Mouse (Mus musculus): Measurements from ENCODE around the gene Papolb. TPM values are rescaled to one million over a fixed set of nuclear protein-coding genes. Genes with fewer than 3 reads are reported as not detected.

Papolb gene
- polyA plus RNA-seq, 1 experiment, result 0.14 TPM

DNA sequence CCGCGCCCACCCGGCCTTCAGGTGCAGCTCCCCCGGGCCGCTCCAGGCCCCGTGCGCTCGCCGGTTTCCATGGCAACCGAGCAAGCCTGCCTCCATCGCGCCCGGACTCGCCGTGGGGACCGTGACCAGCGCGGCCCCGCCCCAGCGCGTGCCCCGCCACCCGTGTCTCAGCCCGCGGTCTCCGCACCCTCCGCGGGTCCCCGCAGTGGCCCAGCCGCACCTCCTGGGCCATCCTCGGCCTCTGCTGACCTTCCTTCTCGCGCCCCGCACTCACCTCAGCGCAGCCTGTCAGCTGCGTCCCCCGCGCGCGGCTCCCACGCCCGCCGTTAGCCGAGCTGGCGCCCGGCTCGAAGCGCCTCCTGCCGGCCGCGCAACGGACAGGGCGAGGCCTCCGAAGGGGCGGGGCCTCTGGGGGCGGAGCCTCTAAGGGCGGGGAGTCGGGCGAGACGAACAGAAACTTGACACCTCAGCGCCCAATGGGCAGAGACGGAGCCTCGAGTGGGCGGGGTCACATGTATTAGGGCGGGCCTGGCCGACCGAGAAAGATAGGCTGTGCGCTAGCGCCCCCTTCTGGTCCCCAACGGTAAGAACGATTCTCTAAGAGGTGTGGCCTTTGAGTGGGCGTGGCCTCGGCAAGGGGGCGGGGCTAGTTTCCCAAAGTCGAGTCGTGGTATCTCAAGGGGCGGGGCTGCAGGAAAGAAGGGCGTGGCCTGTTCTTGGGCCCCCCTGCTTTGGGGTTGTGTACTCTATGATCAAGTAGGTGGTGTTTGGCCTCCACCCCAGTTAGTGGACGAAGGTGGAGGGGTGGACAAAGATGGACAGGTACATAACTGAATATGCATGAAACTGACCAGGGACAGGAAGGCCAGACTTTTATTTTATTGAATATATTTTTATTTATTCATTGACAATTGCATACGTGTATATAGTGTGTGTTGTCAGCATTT lies 21.1 kb upstream of the Papolb start, which contains the start of gene Radil:
Gene Radil, minus strand, starts transcription at position 393 of the 947 bp plus-strand sequence.
- DNase-seq, result peak; percentile 93
- peak within 1 kb of the TSS; percentile 66 for H3K4me3 ChIP-seq (replicated peaks; ENCODE audit: extremely low read depth, low read depth, low read length)
- TF ChIP-seq POLR2A (IDR thresholded peaks at IDR 0.05; ENCODE audit: borderline replicate concordance, extremely low read depth, low read depth, low read length) (no peak), CTCF (IDR thresholded peaks at IDR 0.05; ENCODE audit: insufficient read depth, low read length) (peak; percentile 59)
- peaks cover 5% of the 10 kb centered on the region for H3K4me1 ChIP-seq (ENCODE audit: control insufficient read depth, insufficient read depth, low read length)
- 2% methylated on average over 77 of the region's 80 CpGs for WGBS

DNA sequence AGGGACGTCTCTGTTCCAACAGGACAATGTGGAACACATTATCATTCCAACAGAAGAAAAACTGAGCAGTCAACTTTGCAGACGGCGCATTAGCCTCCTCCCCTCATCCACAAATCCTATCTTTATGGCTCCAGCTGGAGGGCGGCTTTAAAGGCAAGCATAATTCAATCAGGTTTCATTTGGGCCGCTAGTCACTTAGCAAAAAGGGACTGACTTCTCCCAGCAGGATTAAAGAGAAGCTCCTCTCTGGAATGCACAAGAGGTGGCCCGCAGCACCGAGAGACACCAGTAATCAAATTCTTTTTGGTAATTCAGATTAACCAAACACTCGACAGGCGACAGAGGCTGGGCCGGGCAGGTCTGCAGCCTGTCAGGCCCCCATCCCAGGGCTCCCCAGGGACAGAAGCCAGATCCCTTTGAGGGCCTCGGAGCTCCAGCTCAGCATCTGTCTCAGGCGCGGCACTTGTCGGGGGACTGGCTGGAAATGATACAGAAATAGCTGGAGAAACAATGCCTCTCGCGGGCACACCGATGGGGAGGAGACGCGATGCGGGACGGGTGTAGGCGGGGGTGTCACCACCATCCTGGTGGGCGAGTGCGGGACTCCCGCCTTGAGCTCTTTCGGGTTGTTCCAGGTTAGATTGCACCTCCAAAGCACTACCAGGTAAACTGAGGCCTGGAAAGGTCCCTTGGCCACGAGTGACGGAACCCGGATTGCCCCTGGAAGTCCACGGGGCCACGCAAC lies 20.3 kb upstream of the Papolb start:
- peak; percentile 52 for DNase-seq
- Histone ChIP-seq H3K4me1 (ENCODE audit: control insufficient read depth, insufficient read depth, low read length) (peaks cover 5% of the 10 kb centered on the region), H3K4me3 (replicated peaks; ENCODE audit: extremely low read depth, low read depth, low read length) (peak overlapping the region; percentile 66)
- no peak for TF ChIP-seq POLR2A (IDR thresholded peaks at IDR 0.05; ENCODE audit: borderline replicate concordance, extremely low read depth, low read depth, low read length)
- TF ChIP-seq CTCF (IDR thresholded peaks at IDR 0.05; ENCODE audit: insufficient read depth, low read length), result no peak
- 10% methylated on average over 31 of the region's 31 CpGs for WGBS

DNA sequence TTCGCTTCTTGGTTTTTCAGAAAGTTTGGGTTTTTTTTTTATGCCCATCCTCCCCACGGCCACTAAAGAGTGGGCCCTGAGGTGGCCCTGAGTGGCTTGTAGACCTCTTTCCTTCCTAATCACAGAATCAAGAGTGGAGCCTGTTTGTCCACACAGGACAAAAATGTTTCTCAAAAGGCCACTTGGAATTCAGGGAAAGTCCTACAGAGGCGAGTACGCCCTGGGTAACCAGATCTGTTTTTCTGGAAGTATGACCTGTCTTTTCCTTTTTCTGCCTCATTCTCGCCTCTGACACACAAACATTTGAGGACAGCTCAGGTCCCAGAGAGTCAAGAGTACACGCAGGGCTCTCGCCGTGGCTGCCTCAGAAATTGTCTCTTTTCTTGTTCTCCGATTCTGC lies 19.6 kb upstream of the Papolb start:
- TF ChIP-seq CTCF (IDR thresholded peaks at IDR 0.05; ENCODE audit: insufficient read depth, low read length), result no peak
- TF ChIP-seq POLR2A (IDR thresholded peaks at IDR 0.05; ENCODE audit: borderline replicate concordance, extremely low read depth, low read depth, low read length), result no peak
- Histone ChIP-seq H3K4me3 (replicated peaks; ENCODE audit: extremely low read depth, low read depth, low read length) (no peak overlapping the region), H3K4me1 (ENCODE audit: control insufficient read depth, insufficient read depth, low read length) (peaks cover 11% of the 10 kb centered on the region)
- peak; percentile 24 for DNase-seq
- WGBS, result 56% methylated on average over 9 of the region's 9 CpGs

DNA sequence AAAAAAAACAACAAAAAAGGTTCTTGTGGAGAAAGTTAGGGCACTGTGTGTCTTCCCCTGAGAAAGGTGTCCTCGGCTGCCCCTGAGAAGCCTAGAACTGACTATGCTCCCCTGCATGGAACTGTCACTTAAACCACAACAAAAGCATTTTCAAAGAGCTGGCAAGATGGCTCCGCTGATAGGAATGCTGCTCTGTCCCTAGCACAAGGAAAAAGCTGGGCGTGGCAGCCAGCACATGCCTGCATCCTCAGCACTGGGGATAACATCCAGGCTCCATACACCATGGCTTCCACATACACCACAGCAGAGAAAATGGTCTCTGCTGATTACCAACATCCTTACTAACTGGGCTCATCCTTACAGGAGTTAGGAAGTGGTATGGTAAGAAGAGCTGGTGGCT lies 17.2 kb upstream of the Papolb start:
- Histone ChIP-seq H3K4me3 (replicated peaks; ENCODE audit: extremely low read depth, low read depth, low read length) (no peak overlapping the region), H3K4me1 (ENCODE audit: control insufficient read depth, insufficient read depth, low read length) (peaks cover 11% of the 10 kb centered on the region)
- TF ChIP-seq POLR2A (IDR thresholded peaks at IDR 0.05; ENCODE audit: borderline replicate concordance, extremely low read depth, low read depth, low read length) (no peak), CTCF (IDR thresholded peaks at IDR 0.05; ENCODE audit: insufficient read depth, low read length) (no peak)
- 75% methylated on average over 3 of the region's 3 CpGs for WGBS
- no peak for DNase-seq

DNA sequence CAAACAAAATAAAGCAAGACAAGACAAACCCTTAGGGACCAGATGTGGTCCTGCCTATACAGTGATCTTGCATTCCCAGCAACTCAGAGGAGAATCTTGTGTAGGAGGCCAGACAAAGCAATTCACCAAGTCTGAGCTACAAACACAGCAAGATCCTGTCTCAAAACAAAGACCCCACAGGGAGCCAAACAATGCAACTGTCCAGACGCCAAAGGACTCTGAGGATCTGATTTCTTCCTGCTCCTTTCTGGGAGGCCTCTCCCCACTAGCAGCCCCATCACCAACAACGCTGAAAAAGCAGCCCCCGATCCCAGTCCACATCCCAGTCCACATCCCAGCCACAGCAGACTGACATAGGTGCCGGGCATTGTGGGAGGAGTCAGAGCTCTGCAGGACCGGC lies 16.5 kb upstream of the Papolb start:
- no peak for DNase-seq
- WGBS, result 38% methylated on average over 5 of the region's 5 CpGs

DNA sequence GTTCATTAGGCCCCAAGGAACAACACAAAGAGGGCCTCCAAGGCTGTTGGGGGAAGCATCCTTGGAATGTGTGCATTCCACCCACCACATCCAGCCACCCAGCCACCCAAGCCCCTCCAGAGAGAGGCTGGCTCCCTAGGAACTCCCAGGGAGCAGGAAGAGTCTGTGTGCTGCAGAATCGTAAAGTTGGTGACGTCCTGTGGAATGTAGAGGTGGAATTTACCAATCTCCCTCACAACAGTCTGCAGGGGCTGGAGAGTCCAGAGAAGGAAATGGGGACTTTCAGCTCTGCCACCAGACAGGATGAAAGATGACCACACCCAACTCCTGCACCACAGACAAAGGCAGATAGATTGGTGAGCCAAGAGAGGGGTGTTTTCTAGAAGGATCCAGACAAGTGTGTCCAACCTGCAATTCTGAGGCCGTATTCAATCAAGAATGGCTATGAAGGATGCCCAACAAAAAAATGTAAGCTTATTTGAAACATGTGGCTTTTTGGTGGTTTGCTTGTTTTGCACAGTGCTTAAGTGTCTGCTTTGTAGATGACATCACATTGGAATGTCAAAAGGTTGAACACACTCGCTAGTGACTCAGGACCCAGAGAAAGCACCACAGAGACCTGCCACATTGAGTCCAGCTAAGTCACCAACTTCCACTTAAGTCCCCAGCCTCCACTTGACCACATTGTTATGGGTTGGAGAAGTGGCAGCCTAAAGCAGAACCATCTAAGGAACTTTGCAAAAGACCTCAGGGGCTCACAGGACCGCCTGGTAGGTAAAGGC lies 15.3 kb upstream of the Papolb start:
- no peak for TF ChIP-seq CTCF (IDR thresholded peaks at IDR 0.05; ENCODE audit: insufficient read depth, low read length)

More for the DNA sequence above, 16.5 kb upstream of the Papolb start:
- Histone ChIP-seq H3K4me1 (ENCODE audit: control insufficient read depth, insufficient read depth, low read length) (peaks cover 11% of the 10 kb centered on the region), H3K4me3 (replicated peaks; ENCODE audit: extremely low read depth, low read depth, low read length) (no peak overlapping the region)
- TF ChIP-seq POLR2A (IDR thresholded peaks at IDR 0.05; ENCODE audit: borderline replicate concordance, extremely low read depth, low read depth, low read length) (no peak), CTCF (IDR thresholded peaks at IDR 0.05; ENCODE audit: insufficient read depth, low read length) (no peak)

DNA sequence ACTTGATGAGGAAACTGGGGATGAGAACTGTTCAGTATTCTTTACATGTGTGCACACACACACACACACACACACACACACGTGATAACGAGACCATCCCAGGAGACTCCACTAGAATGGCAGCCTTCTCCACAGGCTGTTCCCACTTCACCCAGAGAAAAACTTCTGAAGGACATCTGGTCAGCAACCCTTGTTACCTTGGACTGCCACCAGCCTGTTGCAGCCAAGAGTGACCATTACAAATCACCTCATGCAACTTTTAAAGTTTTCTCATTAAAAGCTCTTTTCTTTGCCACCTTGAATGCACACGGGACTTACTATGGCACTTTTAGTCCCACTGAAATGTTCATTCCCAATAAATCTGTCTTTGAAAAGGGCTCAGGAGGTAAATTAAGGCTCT lies 7.4 kb upstream of the Papolb start:
- Histone ChIP-seq H3K4me1 (ENCODE audit: control insufficient read depth, insufficient read depth, low read length) (no peaks in the 10 kb centered on the region), H3K4me3 (replicated peaks; ENCODE audit: extremely low read depth, low read depth, low read length) (no peak overlapping the region)
- TF ChIP-seq CTCF (IDR thresholded peaks at IDR 0.05; ENCODE audit: insufficient read depth, low read length) (no peak), POLR2A (IDR thresholded peaks at IDR 0.05; ENCODE audit: borderline replicate concordance, extremely low read depth, low read depth, low read length) (no peak)
- no peak for DNase-seq
- 74% methylated on average over 3 of the region's 3 CpGs for WGBS

More for the DNA sequence above, 15.3 kb upstream of the Papolb start:
- H3K4me1 ChIP-seq (ENCODE audit: control insufficient read depth, insufficient read depth, low read length), result peaks cover 11% of the 10 kb centered on the region
- no peak overlapping the region for H3K4me3 ChIP-seq (replicated peaks; ENCODE audit: extremely low read depth, low read depth, low read length)
- 36% methylated on average over 5 of the region's 5 CpGs for WGBS
- DNase-seq, result peak; percentile 34

DNA sequence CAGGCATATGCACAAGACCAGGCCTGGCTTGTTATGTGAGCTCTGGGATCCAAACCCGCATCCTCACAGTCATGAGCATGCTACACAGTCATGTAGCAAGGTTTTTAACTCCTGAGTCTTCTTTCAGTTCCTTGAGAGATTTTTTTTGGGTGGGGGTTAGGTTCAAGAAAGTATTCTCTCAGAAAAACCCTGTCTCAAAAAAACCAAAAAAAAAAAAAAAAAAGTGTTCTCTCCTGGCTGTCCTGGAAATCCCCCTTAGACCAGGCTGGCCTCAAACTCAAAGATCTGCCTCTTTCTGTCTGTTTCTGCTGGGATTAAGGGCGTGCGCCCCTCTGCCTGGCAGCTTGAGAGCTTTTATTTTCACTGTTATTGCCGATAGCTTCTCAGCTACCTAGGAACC lies 5.5 kb upstream of the Papolb start:
- no peak overlapping the region for H3K4me3 ChIP-seq (replicated peaks; ENCODE audit: extremely low read depth, low read depth, low read length)
- TF ChIP-seq CTCF (IDR thresholded peaks at IDR 0.05; ENCODE audit: insufficient read depth, low read length) (no peak), POLR2A (IDR thresholded peaks at IDR 0.05; ENCODE audit: borderline replicate concordance, extremely low read depth, low read depth, low read length) (no peak)
- H3K4me1 ChIP-seq (ENCODE audit: control insufficient read depth, insufficient read depth, low read length), result no peaks in the 10 kb centered on the region
- 82% methylated on average over 4 of the region's 4 CpGs for WGBS
- no peak for DNase-seq

Measured in lung, adult 2 months (tissue).